Mouse (Mus musculus): Measurements from ENCODE around the gene Igsf9b.

DNA sequence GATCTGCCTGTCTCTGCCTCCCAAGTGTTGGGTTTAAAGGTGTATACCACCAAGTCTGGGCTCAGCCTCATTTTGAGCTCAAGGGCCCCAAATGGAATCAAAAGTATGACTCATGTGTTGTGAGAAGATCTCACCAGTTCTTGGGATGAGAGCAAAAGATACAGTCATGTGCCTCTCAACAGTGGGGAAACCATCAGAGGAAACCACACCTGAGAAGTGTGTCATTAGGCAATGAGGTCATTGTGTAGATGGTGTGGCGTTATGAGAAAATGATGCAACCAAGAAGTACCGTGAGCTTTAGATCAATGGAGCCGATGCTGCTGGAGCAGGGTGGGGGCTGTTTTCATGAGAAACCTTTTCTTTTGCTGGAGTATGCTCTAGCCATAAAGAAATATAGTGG, 28.6 kb downstream of the Igsf9b start:
- TF ChIP-seq EP300 (IDR thresholded peaks at IDR 0.05; ENCODE audit: low read depth): no peak
- TF ChIP-seq CTCF (IDR thresholded peaks at IDR 0.05; ENCODE audit: low read depth): no peak

All from liver, postnatal 0 days (tissue).